Mouse (Mus musculus) olfactory bulb, adult 2 months (tissue): Measurements from ENCODE around the gene Sorcs3.

ENCODE experiments used
- CTCF ChIP-seq: fragments of 200-500 bp; IDR thresholded peaks from 2 replicates; pipeline ENCODE4 v1.5.1; 2012; ENCODE audit warnings: low read depth, mild to moderate bottlenecking, low read length, moderate library complexity; ENCODE audit not compliant: insufficient read depth
- POLR2A ChIP-seq: fragments of 200-500 bp; IDR thresholded peaks from 2 replicates; pipeline ENCODE4 v1.6.1; 2012; ENCODE audit warnings: mild to moderate bottlenecking, low read depth, low read length, moderate library complexity; ENCODE audit not compliant: insufficient read depth

GRCm38 (mm10) chr19:48463494-48463893 lies 257.7 kb downstream of the Sorcs3 start:
- TF ChIP-seq POLR2A (no peak), CTCF (no peak)
